Mouse (Mus musculus) small intestine, adult 2 months (tissue): ENCODE measurements around the gene BC017158.

Source experiments
- CTCF ChIP-seq: fragments of 200-500 bp; IDR thresholded peaks from 2 replicates; pipeline ENCODE4 v1.5.1; 2012; ENCODE audit warnings: low read depth, mild to moderate bottlenecking, control low read depth, inconsistent platforms, low read length, moderate library complexity, mixed read lengths; ENCODE audit not compliant: insufficient replicate concordance, insufficient read length; ENCODE audit errors: extremely low read depth
- POLR2A ChIP-seq: fragments of 200-500 bp; IDR thresholded peaks from 2 replicates; pipeline ENCODE4 v1.6.1; 2012; ENCODE audit warnings: low read depth, mild to moderate bottlenecking, control low read depth, inconsistent platforms, low read length, moderate library complexity

- TF ChIP-seq POLR2A (no peak), CTCF (no peak)
These were observed 742 bp upstream of the BC017158 start for GRCm38 (mm10) chr7:128298481-128299342.
